Mouse (Mus musculus) thymus, adult 2 months (tissue): Measurements from ENCODE around the gene Them4.

ENCODE experiments used
- CTCF ChIP-seq: fragments of 200-500 bp; IDR thresholded peaks from 2 replicates; pipeline ENCODE4 v1.5.1; 2012; ENCODE audit warnings: mild to moderate bottlenecking, control low read depth, low read length, moderate library complexity, borderline replicate concordance; ENCODE audit not compliant: control insufficient read depth, poor library complexity, insufficient read depth; ENCODE audit errors: extremely low read depth
- POLR2A ChIP-seq: fragments of 200-500 bp; IDR thresholded peaks from 2 replicates; pipeline ENCODE4 v1.6.1; 2012; ENCODE audit warnings: mild to moderate bottlenecking, low read length, control low read depth, moderate library complexity; ENCODE audit not compliant: control insufficient read depth, poor library complexity, insufficient read depth; ENCODE audit errors: extremely low read depth

DNA sequence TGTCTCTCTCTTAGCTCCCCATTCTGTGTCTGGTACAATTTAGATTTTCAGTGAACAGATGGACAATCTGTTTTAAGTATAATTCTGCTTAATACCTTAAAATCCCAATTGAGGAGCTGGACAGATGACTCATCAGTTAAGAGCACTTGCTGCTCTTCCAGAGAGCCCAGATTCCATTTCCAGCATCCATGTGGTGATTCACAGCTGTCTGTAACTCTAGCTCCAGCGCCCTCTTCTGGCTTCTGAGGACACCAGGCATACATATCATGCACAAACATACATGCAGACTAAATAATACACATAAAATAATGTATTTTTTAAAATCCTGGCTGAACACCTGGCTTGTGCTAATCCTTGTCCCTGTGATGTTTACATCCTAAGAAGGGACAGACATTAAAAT lies 50.9 kb downstream of the Them4 start:
- TF ChIP-seq POLR2A (no peak), CTCF (no peak)
